Mouse (Mus musculus) midbrain, embryonic 10.5 days (tissue): ENCODE results near the gene Itga11. TPM values are rescaled to one million over a fixed set of nuclear protein-coding genes. Genes with fewer than 3 reads are reported as not detected.
"Not testable (repeated sequence)": the region's sequence is repeated elsewhere in the genome, so short reads cannot be mapped to it uniquely, and the experiment has no call there.

ENCODE experiments used
- DNase-seq: peaks from one replicate; pipeline ENCODE4 v3.0.0-alpha.2; 2017; ENCODE audit warnings: low spot score
- H3K27ac ChIP-seq: fragments of 300-500 bp; sonication (generic); replicated peaks from 2 replicates; pipeline ENCODE4 v1.5.1; 2016; ENCODE audit warnings: mild to moderate bottlenecking
- H3K27me3 ChIP-seq: fragments of 300-500 bp; sonication (generic); 2 replicates; pipeline ENCODE4 v1.6.1; 2016; ENCODE audit warnings: low read depth, mild to moderate bottlenecking; ENCODE audit not compliant: poor library complexity, severe bottlenecking
- H3K36me3 ChIP-seq: fragments of 300-500 bp; sonication (generic); 2 replicates; pipeline ENCODE4 v1.6.1; 2016; ENCODE audit warnings: mild to moderate bottlenecking, moderate library complexity
- H3K4me1 ChIP-seq: fragments of 300-500 bp; sonication (generic); 2 replicates; pipeline ENCODE4 v1.6.1; 2016
- H3K4me3 ChIP-seq: fragments of 300-500 bp; sonication (generic); 2 replicates; pipeline ENCODE4 v1.5.1; 2016; ENCODE audit warnings: mild to moderate bottlenecking, moderate library complexity
- H3K9me3 ChIP-seq: fragments of 300-500 bp; sonication (generic); replicated peaks from 2 replicates; pipeline ENCODE4 v1.6.1; 2016; ENCODE audit warnings: mild to moderate bottlenecking
- WGBS: fragments of 180-500 bp; shearing (Covaris S2); methylation state at CpG from one replicate; pipeline ENCODE4 v1.1.7; 2016; 5-methylcytosine and 5-hydroxymethylcytosine counted together
- polyA plus RNA-seq: library from polyadenylated mRNA; unstranded; fragments of >200 nt; fragmentation: Nextera tagmentation; extraction: Ambion mirVana; gene quantifications from 2 replicates; pipeline ENCODE4 v1.2.1, GENCODE M21; 2016

Itga11 gene
- polyA plus RNA-seq, 1 experiment from 2014 or later = 2.3 TPM

GRCm38 (mm10) chr9:62814751-62815150 lies 137.1 kb downstream of the Itga11 start:
- H3K27ac ChIP-seq = no peak overlapping the region
- no peak for DNase-seq
- peaks cover 28% of the 10 kb centered on the region for H3K4me1 ChIP-seq
- WGBS = 91% methylated on average over 2 of the region's 2 CpGs
- no peak overlapping the region for H3K4me3 ChIP-seq
- H3K27me3 ChIP-seq = no peaks in the 10 kb centered on the region
- no peaks in the 10 kb centered on the region for H3K9me3 ChIP-seq
- H3K36me3 ChIP-seq = no peaks in the 10 kb centered on the region

- no peaks in the 10 kb centered on the region for H3K27me3 ChIP-seq
- DNase-seq = no peak
- H3K27ac ChIP-seq = no peak overlapping the region
- H3K9me3 ChIP-seq = no peaks in the 10 kb centered on the region
- WGBS = 85% methylated on average over 9 of the region's 9 CpGs
- H3K4me1 ChIP-seq = peaks cover 18% of the 10 kb centered on the region
- H3K36me3 ChIP-seq = no peaks in the 10 kb centered on the region
- no peak overlapping the region for H3K4me3 ChIP-seq
Observed at GRCm38 (mm10) chr9:62816323-62817098, 138.9 kb downstream of the Itga11 start.

DNA sequence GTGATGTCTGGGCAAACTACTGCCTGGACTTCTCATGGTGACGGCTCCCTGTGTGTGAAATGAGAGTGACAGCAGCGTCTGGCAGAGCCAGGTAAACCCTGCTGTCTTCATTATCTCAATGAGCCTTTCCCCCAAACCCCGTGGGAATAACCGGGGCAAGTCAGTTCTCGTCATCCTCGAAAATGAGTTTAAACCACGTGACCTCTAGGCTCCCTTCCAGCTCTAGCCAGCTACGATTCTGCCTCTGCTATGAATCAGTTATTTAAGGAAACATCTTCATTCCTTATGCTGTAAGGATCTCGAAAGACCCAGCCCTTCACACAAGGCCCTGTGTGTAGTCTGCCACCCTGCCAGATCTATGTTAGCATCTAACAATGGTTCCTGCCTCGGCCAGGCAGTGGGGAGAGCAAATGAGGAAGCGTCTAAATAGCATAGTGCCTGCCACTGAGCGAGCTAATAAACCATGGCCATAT lies 139.5 kb downstream of the Itga11 start:
- H3K4me1 ChIP-seq = peaks cover 12% of the 10 kb centered on the region
- no peak for DNase-seq
- no peaks in the 10 kb centered on the region for H3K27me3 ChIP-seq
- 80% methylated on average over 12 of the region's 12 CpGs for WGBS
- no peak overlapping the region for H3K27ac ChIP-seq
- H3K9me3 ChIP-seq = no peaks in the 10 kb centered on the region
- no peaks in the 10 kb centered on the region for H3K36me3 ChIP-seq
- H3K4me3 ChIP-seq = no peak overlapping the region

DNA sequence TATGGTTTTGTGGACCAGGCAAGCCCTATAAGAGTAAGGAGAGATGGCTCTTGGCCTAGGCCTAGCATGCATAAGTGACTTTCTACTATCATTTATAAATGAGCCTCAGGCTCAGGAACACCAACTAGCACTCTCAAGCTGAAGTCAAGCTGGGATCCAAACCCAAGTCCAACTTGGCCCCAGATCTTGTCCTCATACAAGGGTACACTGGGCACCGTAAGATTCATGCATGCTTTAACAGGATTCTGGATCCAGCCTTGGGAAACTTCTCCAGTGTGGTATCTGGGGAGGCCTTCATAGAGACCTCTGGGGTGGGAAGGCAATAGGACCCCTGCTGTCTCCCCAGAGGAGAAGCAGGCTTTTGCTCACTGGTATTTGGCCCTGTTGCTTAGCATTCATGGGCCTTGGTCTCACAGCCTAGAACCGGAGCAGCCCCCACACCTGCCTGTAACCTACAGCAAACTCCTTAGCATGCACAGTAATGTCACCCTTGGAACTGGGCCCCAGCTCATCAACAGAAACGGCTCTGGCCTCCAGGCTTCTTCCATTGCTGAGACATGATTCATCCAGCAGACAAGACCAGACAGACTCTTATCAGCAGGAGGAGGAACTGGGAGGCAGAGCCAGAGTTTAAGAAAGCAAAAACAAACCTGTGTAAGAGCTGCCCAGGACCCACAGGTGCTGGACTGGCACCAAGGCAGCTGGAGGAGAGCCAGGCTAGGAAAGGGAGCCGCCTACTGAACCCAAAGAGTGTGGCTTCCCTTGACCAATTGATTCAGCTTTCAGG lies 140.4 kb downstream of the Itga11 start:
- H3K4me3 ChIP-seq = no peak overlapping the region
- H3K36me3 ChIP-seq = no peaks in the 10 kb centered on the region
- WGBS = 81% methylated on average over 4 of the region's 4 CpGs

DNA sequence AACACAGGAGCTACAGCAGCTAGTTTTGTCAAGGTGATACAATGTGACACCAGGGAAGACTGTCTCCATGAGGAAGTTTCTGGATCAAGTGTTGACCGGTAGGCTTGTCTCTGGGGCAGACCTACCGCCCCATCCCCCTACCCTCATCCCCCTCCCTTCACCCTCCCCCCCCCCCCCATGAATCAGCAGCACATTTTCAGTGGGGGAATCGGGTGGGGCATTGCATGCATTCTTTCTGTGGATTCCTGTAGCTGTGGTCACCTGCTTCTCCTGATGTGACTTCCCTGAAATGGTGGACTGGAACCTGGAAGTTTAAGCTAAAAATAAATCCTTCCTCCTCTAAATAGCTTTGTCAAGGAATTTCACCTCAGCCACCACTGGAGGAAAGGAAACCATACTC lies 141.9 kb downstream of the Itga11 start:
- Histone ChIP-seq H3K27ac (no peak overlapping the region), H3K36me3 (no peaks in the 10 kb centered on the region), H3K4me3 (no peak overlapping the region), H3K27me3 (no peaks in the 10 kb centered on the region), H3K4me1 (no peaks in the 10 kb centered on the region), H3K9me3 (no peaks in the 10 kb centered on the region)
- DNase-seq = no peak
- WGBS = 88% methylated on average over 3 of the region's 3 CpGs

More for the DNA sequence above, 140.4 kb downstream of the Itga11 start:
- Histone ChIP-seq H3K27ac (no peak overlapping the region), H3K4me1 (peaks cover 3% of the 10 kb centered on the region), H3K27me3 (no peaks in the 10 kb centered on the region), H3K9me3 (no peaks in the 10 kb centered on the region)
- no peak for DNase-seq

DNA sequence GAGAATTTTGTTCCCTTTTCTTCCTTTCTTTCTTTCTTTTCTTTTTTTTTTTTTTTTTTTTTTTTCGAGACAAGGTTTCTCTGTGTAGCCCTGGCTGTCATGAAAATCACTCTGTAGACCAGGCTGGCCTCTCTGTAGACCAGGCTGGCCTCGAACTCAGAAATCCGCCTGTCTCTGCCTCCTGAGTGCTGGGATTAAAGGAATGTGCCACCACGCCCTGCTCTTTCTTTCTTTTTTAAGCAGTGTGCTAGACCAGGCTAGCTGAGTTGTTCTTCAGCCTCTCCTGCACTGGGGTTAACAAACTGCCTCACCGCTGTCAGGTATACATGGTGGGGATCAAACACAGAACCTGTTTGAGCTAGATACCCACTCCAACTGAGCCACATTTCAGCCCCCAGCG lies 142.3 kb downstream of the Itga11 start:
- 89% methylated on average over 6 of the region's 6 CpGs for WGBS
- H3K27ac ChIP-seq = not testable (repeated sequence)

DNA sequence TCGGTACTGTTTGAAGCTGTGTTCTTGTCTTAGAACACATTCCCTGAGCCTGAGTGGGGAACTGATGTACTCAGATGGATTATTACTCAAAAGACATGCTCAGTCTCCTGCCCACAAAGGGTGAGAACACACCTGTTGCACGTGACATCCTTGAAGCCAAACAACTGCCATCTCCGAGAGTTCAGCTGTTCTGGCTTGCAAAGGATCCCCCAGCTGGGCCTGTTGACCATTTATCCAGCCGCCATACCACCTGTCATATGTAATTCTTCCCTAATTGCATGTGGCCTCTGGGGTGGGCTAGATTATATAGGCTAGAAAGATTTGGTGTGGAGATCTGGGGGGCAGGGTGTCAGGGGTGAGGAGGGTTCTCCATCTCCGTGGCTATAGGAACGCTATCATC lies 143.2 kb downstream of the Itga11 start:
- H3K27me3 ChIP-seq = no peaks in the 10 kb centered on the region
- peaks cover 11% of the 10 kb centered on the region for H3K4me1 ChIP-seq
- H3K27ac ChIP-seq = no peak overlapping the region
- no peak for DNase-seq
- no peaks in the 10 kb centered on the region for H3K9me3 ChIP-seq
- 89% methylated on average over 6 of the region's 6 CpGs for WGBS
- H3K4me3 ChIP-seq = no peak overlapping the region
- no peaks in the 10 kb centered on the region for H3K36me3 ChIP-seq

More for the DNA sequence above, 142.3 kb downstream of the Itga11 start:
- not testable (repeated sequence) for H3K4me3 ChIP-seq, H3K27me3 ChIP-seq, H3K4me1 ChIP-seq, DNase-seq, H3K9me3 ChIP-seq, H3K36me3 ChIP-seq

DNA sequence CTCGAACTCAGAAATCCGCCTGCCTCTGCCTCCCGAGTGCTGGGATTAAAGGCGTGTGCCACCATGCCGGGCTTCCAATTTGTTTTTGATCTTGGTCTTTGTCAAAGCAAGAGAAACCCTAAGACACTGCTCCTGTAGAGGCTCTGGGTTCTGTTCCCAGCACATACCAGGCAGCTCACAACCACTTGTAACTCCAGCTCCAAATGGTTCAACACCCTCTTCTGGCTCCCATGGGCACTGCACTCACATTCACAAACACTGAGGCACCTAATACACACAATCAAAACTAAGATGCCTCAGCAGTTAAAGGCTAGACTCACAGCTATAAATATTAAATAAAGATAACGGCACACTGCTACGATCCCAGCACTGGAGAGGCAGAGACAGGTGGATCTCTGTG lies 144.2 kb downstream of the Itga11 start:
- WGBS = 92% methylated on average over 7 of the region's 7 CpGs
- no peak overlapping the region for H3K27ac ChIP-seq
- peaks cover 21% of the 10 kb centered on the region for H3K4me1 ChIP-seq
- no peaks in the 10 kb centered on the region for H3K9me3 ChIP-seq
- H3K4me3 ChIP-seq = no peak overlapping the region
- H3K27me3 ChIP-seq = no peaks in the 10 kb centered on the region
- H3K36me3 ChIP-seq = no peaks in the 10 kb centered on the region
- no peak for DNase-seq

DNA sequence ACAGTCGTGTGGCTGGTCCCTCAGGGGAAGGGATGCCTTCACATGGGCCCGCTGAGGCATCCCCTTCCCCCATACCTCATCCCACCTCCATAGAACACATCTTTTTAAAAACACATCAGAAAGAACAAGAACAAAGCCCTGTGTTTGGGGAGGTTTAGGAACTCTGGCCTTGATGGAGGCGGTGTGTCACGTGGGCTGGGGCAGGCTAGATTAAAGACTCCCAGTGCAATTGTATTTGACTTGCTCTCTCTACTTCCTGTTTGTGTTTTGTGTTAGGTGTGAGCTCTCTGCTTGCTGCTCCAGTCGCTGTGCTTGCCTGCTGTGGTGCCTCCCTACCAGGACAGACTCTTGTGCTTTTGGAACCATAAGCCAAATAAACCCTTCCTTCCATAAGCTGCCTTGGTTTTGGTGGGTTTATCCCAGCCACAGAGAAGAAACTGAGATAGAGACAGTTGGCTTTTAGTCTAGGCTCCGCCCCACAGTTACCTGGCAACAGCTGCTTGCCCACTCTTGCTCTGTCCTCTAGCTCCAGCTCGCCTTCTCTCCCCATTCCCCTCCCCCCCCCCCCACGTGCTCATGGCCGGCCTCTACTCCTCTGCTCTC lies 148.3 kb downstream of the Itga11 start:
- H3K4me3 ChIP-seq = peak overlapping the region; percentile 26
- H3K27ac ChIP-seq = peak overlapping the region; percentile 87
- DNase-seq = peak; percentile 69
- H3K27me3 ChIP-seq = no peaks in the 10 kb centered on the region
- peaks cover 52% of the 10 kb centered on the region for H3K4me1 ChIP-seq
- WGBS = 4% methylated on average over 9 of the region's 9 CpGs
- H3K36me3 ChIP-seq = no peaks in the 10 kb centered on the region
- H3K9me3 ChIP-seq = no peaks in the 10 kb centered on the region

GRCm38 (mm10) chr9:62826456-62826855 lies 148.8 kb downstream of the Itga11 start:
- Histone ChIP-seq H3K4me1 (peaks cover 52% of the 10 kb centered on the region), H3K4me3 (peak overlapping the region; percentile 26), H3K9me3 (no peaks in the 10 kb centered on the region), H3K36me3 (no peaks in the 10 kb centered on the region), H3K27me3 (no peaks in the 10 kb centered on the region), H3K27ac (peak overlapping the region; percentile 87)
- under 1% methylated on average over 7 of the region's 7 CpGs for WGBS
- DNase-seq = peak; percentile 41

DNA sequence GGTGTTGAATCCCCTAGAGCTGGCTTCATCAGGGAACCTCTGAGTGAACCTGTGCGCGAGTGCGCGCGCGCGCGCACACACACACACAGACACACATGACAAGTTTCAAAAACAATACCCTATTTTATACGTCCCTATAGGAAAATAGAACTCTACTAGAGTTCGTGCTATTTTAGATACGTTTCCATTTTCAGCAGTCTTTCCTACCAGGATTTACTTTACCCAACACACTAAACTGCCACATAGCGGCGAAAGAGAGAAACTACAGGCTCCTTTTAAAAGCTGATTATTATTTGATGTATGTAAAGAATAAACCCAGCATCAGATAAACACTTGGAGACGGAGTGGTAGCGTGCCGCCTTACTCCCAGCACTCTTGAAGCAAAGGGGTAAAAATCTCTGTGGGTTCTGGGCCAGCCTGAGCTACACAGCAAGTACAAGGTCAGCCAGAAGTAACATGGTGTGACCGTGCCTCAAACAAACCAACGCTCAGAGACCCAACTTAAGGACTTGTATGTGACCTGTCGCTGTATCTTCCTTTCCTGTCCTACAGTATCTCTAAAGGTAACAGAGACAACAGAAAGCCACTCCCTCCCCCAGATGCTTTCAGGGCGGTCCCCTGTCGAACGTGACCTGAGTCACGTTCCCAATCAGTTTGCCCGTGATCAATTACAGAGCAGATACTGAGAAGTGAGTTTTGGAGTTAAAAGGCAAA lies 150.5 kb downstream of the Itga11 start:
- H3K36me3 ChIP-seq = no peaks in the 10 kb centered on the region
- peak overlapping the region; percentile 41 for H3K4me3 ChIP-seq
- peak overlapping the region; percentile 82 for H3K27ac ChIP-seq
- H3K27me3 ChIP-seq = no peaks in the 10 kb centered on the region
- WGBS = 4% methylated on average over 24 of the region's 24 CpGs
- DNase-seq = peak; percentile 47
- peaks cover 52% of the 10 kb centered on the region for H3K4me1 ChIP-seq
- no peaks in the 10 kb centered on the region for H3K9me3 ChIP-seq

- peak overlapping the region; percentile 82 for H3K27ac ChIP-seq
- H3K9me3 ChIP-seq = no peaks in the 10 kb centered on the region
- under 1% methylated on average over 23 of the region's 23 CpGs for WGBS
- no peaks in the 10 kb centered on the region for H3K36me3 ChIP-seq
- peaks cover 52% of the 10 kb centered on the region for H3K4me1 ChIP-seq
- peak; percentile 98 for DNase-seq
- H3K27me3 ChIP-seq = no peaks in the 10 kb centered on the region
- H3K4me3 ChIP-seq = peak overlapping the region; percentile 41
Observed at GRCm38 (mm10) chr9:62828662-62829086, 151.0 kb downstream of the Itga11 start.
